Mouse (Mus musculus): ENCODE data around the gene Igfbp2.

DNA sequence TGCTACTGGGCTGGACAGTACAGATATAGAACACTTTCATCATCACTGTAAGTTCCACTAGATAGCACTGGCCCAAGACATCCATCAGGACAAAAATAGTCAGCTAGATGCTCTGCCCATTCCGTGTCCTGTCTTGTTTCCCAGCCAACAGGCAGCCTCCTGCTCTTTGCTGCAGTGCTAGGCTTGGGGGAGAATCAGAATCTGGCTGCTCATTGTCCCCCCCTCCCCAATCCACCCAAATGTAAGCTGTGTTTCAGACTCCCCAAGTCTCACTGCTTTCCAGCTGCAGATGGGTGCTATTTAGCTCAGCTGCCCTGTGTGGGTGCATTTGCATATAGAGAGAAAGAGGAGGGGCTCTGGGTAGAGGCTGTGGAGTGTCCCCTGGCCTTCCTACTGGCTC lies 43.0 kb downstream of the Igfbp2 start:
- no peak for TF ChIP-seq GATA1 (IDR thresholded peaks at IDR 0.05; ENCODE audit: low read length)
- TF ChIP-seq TAL1 (IDR thresholded peaks at IDR 0.05; ENCODE audit: low read length), result no peak

Measured in erythroblast, embryonic 14.5 days (primary cell).